Mouse (Mus musculus): ENCODE data around the gene Olfr328. TPM values are rescaled to one million over a fixed set of nuclear protein-coding genes. Genes with fewer than 3 reads are reported as not detected.

Gene Olfr328
- polyA plus RNA-seq, 1 experiment: not detected

DNA sequence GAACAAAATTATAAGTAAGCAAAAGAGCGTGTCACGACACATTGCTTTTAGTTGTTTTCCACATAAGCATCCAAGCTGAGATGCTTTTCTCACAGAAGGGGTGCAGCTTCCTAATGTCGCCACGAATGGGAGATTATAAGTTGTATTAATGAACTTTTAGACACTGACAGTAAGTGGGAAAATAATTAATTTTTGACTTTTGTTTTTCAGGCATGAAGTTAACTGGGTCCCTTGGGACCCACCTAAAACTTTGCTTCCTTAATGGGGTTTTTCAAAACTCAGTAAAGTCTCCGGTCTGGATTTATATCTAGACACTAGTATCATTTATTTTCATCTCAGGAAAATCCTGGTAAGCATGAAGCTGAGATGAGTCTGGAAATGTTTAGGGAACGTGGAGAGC lies 39.4 kb upstream of the Olfr328 start, which contains the start of gene Olfr324:
TSS of gene Olfr324 (plus strand) at position 301 of the 400 bp plus-strand sequence.
- no peaks in the 10 kb centered on the region for H3K79me3 ChIP-seq (ENCODE audit: low read depth)
- no peak within 1 kb of the TSS for H3ac ChIP-seq (ENCODE audit: control insufficient read depth, insufficient read length, low read depth)
- no peaks in the 10 kb centered on the region for H3K79me2 ChIP-seq (ENCODE audit: control insufficient read depth, insufficient read depth)
- no peak within 1 kb of the TSS for H3K4me3 ChIP-seq (ENCODE audit: insufficient read depth, poor library complexity, severe bottlenecking)
- TF ChIP-seq MYOG (IDR thresholded peaks at IDR 0.05; ENCODE audit: control insufficient read depth, extremely low read depth, insufficient read length) (no peak), CTCF (IDR thresholded peaks at IDR 0.05; ENCODE audit: control insufficient read depth, insufficient read depth, insufficient read length) (no peak), USF1 (IDR thresholded peaks at IDR 0.05; ENCODE audit: low read depth) (no peak), CEBPB (IDR thresholded peaks at IDR 0.05; ENCODE audit: low read depth) (no peak), FOSL1 (IDR thresholded peaks at IDR 0.05; ENCODE audit: insufficient read depth, low read length, poor library complexity, severe bottlenecking) (no peak), MYOD1 (IDR thresholded peaks at IDR 0.05; ENCODE audit: control insufficient read depth, insufficient read length, low read depth) (no peak), MAX (IDR thresholded peaks at IDR 0.05) (no peak)
- H3K27me3 ChIP-seq (ENCODE audit: control insufficient read depth, insufficient read depth, insufficient read length): no peaks in the 10 kb centered on the region
- no peaks in the 10 kb centered on the region for H3K36me3 ChIP-seq (ENCODE audit: control insufficient read depth, insufficient read depth)

DNA sequence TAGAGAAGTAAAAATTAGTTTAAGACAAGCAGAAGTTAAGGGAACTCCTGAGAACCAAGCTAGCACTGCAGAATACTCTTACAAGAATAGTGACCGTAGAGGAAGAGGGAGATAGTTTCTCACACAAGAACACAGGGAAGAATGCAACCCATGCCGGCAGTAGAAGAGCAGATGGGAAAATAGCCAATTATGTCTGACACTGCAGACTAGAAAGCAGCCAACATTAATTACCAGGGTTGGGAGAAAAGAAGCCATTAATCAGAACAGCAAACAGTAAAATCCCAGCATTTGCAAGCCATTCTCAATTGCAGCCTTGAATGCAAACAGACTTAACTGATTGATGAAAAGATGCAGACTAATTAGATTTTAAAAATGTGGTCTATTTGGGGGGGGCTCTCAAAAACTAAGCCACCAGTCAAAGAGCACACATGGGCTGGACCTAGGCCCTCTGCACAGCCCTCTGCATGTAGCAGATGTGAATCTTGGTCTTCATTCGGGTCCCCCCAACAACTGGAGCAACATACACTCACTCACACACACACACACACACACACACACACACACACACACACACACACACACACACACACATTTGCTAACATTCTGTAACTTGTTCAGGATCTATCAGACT lies 33.3 kb upstream of the Olfr328 start:
- H3K27me3 ChIP-seq (ENCODE audit: control insufficient read depth, insufficient read depth, insufficient read length): no peaks in the 10 kb centered on the region
- no peaks in the 10 kb centered on the region for H3K79me3 ChIP-seq (ENCODE audit: low read depth)
- H3K79me2 ChIP-seq (ENCODE audit: control insufficient read depth, insufficient read depth): no peaks in the 10 kb centered on the region
- no peaks in the 10 kb centered on the region for H3K36me3 ChIP-seq (ENCODE audit: control insufficient read depth, insufficient read depth)
- H3ac ChIP-seq (ENCODE audit: control insufficient read depth, insufficient read length, low read depth): no peak overlapping the region
- no peak overlapping the region for H3K4me3 ChIP-seq (ENCODE audit: insufficient read depth, poor library complexity, severe bottlenecking)
- TF ChIP-seq CTCF (IDR thresholded peaks at IDR 0.05; ENCODE audit: control insufficient read depth, insufficient read depth, insufficient read length) (no peak), MYOD1 (IDR thresholded peaks at IDR 0.05; ENCODE audit: control insufficient read depth, insufficient read length, low read depth) (no peak), MYOG (IDR thresholded peaks at IDR 0.05; ENCODE audit: control insufficient read depth, extremely low read depth, insufficient read length) (no peak), FOSL1 (IDR thresholded peaks at IDR 0.05; ENCODE audit: insufficient read depth, low read length, poor library complexity, severe bottlenecking) (no peak), USF1 (IDR thresholded peaks at IDR 0.05; ENCODE audit: low read depth) (no peak), MAX (IDR thresholded peaks at IDR 0.05) (no peak), CEBPB (IDR thresholded peaks at IDR 0.05; ENCODE audit: low read depth) (no peak)

DNA sequence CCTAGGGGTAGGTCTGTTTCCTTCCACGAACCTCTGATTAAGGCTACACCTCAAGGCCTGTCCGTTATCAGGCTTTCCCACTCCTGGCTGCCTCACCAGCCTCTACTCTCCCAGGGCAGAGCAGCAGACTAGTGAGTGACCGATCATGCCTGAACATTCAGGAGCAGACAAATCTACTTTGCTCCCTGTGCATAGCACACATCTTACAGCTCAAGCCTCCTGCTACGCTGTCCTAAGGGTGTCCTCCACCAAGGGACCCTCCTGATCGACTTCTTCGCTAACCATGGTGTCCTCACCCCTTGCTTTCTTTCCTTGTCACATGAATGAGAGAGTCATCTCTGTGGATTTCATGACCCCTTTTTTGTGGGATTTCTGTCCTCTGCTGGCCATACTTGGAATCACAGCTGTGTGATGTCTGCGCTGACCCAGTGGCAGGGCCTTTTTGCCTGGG lies 32.5 kb upstream of the Olfr328 start:
- no peaks in the 10 kb centered on the region for H3K79me3 ChIP-seq (ENCODE audit: low read depth)
- no peaks in the 10 kb centered on the region for H3K79me2 ChIP-seq (ENCODE audit: control insufficient read depth, insufficient read depth)
- no peaks in the 10 kb centered on the region for H3K27me3 ChIP-seq (ENCODE audit: control insufficient read depth, insufficient read depth, insufficient read length)
- no peak overlapping the region for H3K4me3 ChIP-seq (ENCODE audit: insufficient read depth, poor library complexity, severe bottlenecking)
- H3ac ChIP-seq (ENCODE audit: control insufficient read depth, insufficient read length, low read depth): no peak overlapping the region
- no peak for TF ChIP-seq CEBPB (IDR thresholded peaks at IDR 0.05; ENCODE audit: low read depth)
- TF ChIP-seq CTCF (IDR thresholded peaks at IDR 0.05; ENCODE audit: control insufficient read depth, insufficient read depth, insufficient read length): peak; percentile 45
- TF ChIP-seq FOSL1 (IDR thresholded peaks at IDR 0.05; ENCODE audit: insufficient read depth, low read length, poor library complexity, severe bottlenecking): no peak
- TF ChIP-seq MYOD1 (IDR thresholded peaks at IDR 0.05; ENCODE audit: control insufficient read depth, insufficient read length, low read depth): no peak
- H3K36me3 ChIP-seq (ENCODE audit: control insufficient read depth, insufficient read depth): no peaks in the 10 kb centered on the region

GRCm38 (mm10) chr11:58578636-58579035 lies 23.2 kb upstream of the Olfr328 start:
- Histone ChIP-seq H3K36me3 (ENCODE audit: control insufficient read depth, insufficient read depth) (no peaks in the 10 kb centered on the region), H3K4me3 (ENCODE audit: insufficient read depth, poor library complexity, severe bottlenecking) (no peak overlapping the region), H3ac (ENCODE audit: control insufficient read depth, insufficient read length, low read depth) (no peak overlapping the region), H3K79me3 (ENCODE audit: low read depth) (no peaks in the 10 kb centered on the region), H3K79me2 (ENCODE audit: control insufficient read depth, insufficient read depth) (no peaks in the 10 kb centered on the region), H3K27me3 (ENCODE audit: control insufficient read depth, insufficient read depth, insufficient read length) (peaks cover 7% of the 10 kb centered on the region)
- TF ChIP-seq FOSL1 (IDR thresholded peaks at IDR 0.05; ENCODE audit: insufficient read depth, low read length, poor library complexity, severe bottlenecking): no peak
- no peak for TF ChIP-seq MYOG (IDR thresholded peaks at IDR 0.05; ENCODE audit: control insufficient read depth, extremely low read depth, insufficient read length)
- TF ChIP-seq MYOD1 (IDR thresholded peaks at IDR 0.05; ENCODE audit: control insufficient read depth, insufficient read length, low read depth): no peak
- no peak for TF ChIP-seq USF1 (IDR thresholded peaks at IDR 0.05; ENCODE audit: low read depth)
- TF ChIP-seq MAX (IDR thresholded peaks at IDR 0.05): no peak
- no peak for TF ChIP-seq CTCF (IDR thresholded peaks at IDR 0.05; ENCODE audit: control insufficient read depth, insufficient read depth, insufficient read length)

DNA sequence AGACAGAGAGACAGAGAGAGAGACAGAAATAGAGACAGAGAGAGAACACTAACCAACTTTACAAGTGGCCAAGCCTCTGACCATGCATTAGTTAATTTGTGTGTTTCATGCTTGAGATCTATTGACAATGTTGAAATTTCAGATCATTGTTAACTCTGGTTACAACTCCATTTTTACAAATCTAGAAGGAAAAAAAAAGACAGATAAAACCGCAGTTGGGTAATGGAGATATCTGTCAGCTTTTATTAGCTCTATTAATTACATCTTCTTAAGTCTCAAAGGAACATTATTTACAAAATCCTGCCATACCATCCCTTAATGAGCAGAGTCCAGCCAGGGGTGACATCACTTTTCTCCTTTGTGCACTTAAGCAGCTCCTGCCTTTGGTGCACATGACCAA lies 22.0 kb upstream of the Olfr328 start, which contains the start of gene Olfr325:
TSS of gene Olfr325 (plus strand) at position 301 of the 400 bp plus-strand sequence.
- H3K79me2 ChIP-seq (ENCODE audit: control insufficient read depth, insufficient read depth): no peaks in the 10 kb centered on the region
- H3K36me3 ChIP-seq (ENCODE audit: control insufficient read depth, insufficient read depth): no peaks in the 10 kb centered on the region
- no peak within 1 kb of the TSS for H3K4me3 ChIP-seq (ENCODE audit: insufficient read depth, poor library complexity, severe bottlenecking)
- H3K79me3 ChIP-seq (ENCODE audit: low read depth): no peaks in the 10 kb centered on the region
- peaks cover 7% of the 10 kb centered on the region for H3K27me3 ChIP-seq (ENCODE audit: control insufficient read depth, insufficient read depth, insufficient read length)
- TF ChIP-seq CTCF (IDR thresholded peaks at IDR 0.05; ENCODE audit: control insufficient read depth, insufficient read depth, insufficient read length) (no peak), CEBPB (IDR thresholded peaks at IDR 0.05; ENCODE audit: low read depth) (no peak), MYOD1 (IDR thresholded peaks at IDR 0.05; ENCODE audit: control insufficient read depth, insufficient read length, low read depth) (no peak), FOSL1 (IDR thresholded peaks at IDR 0.05; ENCODE audit: insufficient read depth, low read length, poor library complexity, severe bottlenecking) (no peak), MAX (IDR thresholded peaks at IDR 0.05) (no peak), USF1 (IDR thresholded peaks at IDR 0.05; ENCODE audit: low read depth) (no peak), MYOG (IDR thresholded peaks at IDR 0.05; ENCODE audit: control insufficient read depth, extremely low read depth, insufficient read length) (no peak)
- no peak within 1 kb of the TSS for H3ac ChIP-seq (ENCODE audit: control insufficient read depth, insufficient read length, low read depth)

Data from C2C12 (cell line).